Mouse (Mus musculus) gastrocnemius, postnatal 10 days (tissue): ENCODE measurements at regions not wholly inside any gene's neighbourhood (a gene's known extent, or its start where the extent isn't known, plus 50 kb on each side); places are given as distances from the start of the nearest gene placed in this dataset.

Source experiments
- DNase-seq: peaks from one replicate; pipeline ENCODE4 v3.0.0; 2021; ENCODE audit warnings: mixed read lengths

DNA sequence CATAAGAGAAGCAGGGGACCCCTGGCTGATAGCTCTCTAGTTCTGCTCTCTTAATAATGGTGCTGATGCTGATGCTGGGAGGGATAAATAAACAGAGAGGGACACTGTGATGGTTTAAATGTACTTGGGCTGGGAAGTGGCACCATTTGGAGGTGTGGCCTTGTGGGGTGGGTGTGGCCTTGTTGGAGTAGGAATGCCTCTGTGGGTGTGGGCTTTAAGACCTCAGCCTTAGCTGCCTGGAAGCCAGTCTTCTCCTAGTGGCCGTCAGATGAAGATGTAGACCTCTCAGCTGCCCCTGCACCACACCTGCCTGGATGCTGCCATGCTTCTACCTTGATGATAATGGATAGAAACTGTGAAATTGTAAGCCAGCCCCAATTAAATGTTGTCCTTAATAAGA, 765.0 kb upstream of the Car8 start:
- DNase-seq, result no peak

DNA sequence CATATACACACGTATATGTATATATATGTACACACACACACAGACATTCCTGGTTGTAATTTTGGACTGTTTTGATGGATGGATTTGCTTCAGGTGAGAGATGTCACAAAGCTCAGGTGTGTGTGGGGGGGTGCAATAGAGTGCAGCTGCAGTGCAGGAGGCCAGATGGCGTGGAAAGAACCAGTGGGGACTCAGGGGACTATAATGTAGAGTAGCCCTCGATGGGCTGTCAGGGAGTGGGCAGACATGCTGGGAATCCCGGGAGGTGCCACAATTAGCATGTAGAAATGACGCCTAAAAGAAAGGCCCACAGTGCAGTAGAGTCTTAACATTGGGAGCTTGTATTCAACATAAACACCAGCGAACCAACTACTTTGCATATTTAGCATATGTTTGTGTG, 763.5 kb upstream of the Car8 start:
- no peak for DNase-seq

DNA sequence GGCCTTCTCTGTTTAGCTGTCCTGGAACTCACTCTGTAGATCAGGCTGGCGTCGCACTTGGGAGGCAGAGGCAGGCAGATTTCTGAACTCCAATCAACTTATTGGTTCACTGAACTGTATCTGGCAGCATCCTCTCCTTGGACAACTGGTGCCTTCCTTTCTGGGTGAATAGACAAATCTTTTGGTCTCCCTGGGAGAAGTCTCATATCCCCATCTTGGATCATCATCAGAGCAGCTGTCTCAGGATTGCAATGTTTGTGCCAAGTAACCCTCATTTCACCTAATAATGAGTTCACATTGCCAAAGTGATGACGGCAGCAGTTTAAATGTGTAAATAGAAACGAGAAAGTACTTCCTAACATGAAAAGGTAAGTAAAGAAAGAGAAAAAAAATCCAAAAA, 759.8 kb upstream of the Car8 start:
- DNase-seq, result no peak

DNA sequence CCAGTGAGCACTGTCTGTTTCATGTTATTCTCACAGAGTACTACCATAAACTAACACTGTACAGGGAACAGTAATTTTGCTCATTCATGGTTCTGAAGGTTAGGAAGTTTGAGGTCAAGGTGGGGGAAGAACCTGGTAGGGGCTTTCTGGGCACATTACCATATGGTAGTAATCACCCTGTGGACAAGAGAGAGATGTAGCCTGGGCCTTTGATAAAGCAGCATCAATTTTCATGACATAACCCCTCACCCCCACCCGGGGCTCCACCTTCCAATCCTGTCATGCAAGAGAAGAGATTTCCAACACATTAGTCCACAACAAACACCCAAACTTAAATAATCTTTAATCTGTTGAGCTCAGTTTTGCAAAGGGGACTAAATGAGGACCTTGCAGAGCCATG, 753.3 kb upstream of the Car8 start:
- DNase-seq, result no peak

DNA sequence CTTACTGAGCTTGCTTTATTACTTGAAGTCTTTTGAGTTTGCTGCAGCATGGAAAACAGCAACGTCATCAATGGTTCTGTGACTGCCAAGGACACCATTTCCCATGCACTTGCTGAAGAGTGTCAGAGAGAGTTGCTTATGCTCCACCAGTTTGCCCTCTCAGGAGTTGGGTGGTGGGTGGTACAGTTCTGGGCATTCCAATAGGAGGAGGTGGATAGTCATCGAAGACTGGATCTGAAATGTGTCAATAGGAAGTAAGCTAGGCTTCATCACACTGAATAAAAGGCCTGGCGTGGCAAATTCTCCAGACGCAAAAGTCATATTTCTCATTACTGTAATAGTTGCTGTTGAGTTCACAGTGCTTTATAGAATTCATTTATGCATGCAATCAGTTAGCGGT, 751.7 kb upstream of the Car8 start:
- DNase-seq, result no peak

DNA sequence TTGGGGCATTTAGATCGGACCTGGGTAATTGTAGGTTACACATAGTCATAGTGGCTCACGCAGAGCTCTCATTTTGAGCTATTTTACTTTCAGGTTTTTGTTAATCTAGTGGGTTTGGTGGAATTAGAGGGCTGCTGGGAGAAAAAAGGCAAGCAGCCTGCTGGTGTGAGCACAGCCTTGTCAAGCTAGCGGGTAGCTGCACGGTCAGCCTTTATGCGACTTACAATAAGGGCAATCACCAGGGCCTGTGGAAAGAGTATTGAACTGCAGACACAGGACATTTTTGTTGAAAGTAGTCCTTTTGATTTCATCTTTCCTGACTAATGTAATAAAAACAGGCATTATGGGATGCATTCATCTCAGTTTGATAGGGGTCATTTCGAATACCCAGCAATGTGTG, 750.8 kb upstream of the Car8 start:
- DNase-seq, result no peak

DNA sequence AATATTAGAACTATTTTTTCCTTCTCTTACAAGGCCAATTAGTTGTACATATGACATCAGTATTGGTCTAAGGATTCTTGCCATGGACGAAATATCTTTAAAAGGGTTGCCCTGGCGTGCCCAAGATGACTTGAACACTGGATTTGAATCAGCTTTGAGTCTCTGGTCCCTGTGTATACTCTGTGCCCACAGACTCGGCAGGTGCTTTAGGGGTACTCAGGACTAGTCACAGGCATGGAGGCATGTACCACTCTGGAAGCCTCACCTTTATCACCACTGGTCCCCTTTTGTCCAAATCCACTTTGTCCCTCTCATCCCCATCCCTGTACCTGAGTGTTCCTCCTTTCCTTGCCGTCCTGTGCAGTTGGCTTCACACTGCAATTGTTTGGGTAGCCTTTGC, 750.3 kb upstream of the Car8 start:
- no peak for DNase-seq

DNA sequence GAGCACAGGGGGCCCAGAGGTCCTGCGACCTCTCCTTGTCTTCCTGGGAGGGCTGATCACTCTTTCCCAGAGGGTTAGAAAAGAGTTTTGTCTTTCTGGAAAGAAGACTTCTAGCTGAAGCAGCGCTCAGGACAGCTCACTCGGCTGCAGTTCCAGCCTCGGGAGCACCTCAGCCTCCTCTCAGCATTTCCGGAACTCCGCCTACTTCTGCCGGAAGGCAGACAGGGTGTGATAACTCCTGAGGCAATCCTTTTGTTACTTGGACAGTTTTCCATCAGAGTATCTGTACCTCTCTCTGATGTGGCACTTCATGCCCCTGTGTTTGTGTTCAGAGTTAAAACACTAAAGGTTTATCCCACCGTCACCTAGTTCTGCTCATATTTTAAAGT, 749.5 kb upstream of the Car8 start:
- no peak for DNase-seq

DNA sequence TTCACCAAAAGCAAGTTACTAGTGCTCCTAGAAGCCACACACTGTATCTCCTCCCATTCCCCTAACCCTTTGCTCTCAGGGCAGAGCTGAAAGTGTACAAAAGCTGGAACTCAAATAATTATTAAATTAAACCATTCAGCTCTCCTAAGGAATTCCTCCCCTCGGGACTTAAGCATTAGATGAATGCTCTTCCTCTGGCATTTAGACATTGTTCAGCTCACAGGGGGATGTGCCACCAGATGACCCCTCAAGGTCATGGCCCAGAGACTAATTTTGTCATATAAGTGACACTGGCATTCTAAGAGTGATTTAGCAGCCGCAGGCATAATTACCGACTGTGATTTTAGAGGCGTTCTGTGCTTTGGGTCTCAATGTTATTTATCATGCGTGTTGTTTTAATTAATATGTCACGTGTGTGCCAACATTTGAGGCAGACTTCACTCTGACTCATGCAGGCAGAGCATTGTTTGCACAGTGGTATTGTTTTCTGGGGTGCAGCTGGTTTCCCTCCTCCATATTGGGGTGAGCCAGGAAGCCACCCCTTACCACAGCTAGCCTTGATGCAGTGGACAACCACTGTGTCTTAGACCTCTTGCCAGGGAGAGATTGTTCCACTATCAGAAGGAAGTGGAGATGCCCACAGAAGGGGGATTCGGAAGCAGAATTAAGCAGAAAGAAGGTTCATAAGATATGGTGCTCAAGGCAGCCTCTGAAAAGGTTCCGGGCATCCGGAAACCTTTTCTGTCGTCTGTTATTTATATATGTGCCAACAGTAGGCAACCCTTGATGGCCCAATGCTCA, 748.9 kb upstream of the Car8 start:
- no peak for DNase-seq

DNA sequence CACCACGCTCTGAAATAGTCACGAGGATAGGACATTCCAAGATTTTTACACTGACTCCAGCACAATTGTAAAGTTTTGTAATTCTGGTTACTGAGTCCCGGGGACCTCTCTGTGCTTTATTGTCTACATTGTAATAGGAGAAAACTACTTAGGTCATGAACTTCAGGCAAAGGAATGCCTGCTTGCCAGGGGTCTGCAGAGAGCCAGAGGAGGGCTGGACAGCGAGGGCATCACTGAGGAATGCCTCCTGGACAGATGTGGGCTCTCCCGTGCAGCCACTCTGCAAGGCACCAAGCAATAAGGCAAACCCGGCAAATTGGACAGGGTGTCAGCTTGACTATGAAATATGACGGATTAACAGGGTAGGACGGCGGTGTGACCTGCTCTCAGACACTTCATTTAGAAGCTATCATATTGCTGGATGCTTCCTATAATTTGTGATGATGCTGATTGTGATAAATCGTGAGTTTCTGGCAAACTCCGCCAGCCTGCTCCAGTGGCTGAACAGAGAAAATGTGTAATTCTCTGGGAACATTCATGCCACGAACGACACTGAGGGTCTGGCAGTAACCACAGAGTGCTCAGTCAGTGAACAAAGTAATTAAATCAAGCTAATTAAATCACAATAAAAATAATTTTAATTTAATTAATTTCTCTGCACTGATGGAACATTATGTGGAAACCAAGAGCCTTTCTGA, 747.7 kb upstream of the Car8 start:
- DNase-seq, result no peak

DNA sequence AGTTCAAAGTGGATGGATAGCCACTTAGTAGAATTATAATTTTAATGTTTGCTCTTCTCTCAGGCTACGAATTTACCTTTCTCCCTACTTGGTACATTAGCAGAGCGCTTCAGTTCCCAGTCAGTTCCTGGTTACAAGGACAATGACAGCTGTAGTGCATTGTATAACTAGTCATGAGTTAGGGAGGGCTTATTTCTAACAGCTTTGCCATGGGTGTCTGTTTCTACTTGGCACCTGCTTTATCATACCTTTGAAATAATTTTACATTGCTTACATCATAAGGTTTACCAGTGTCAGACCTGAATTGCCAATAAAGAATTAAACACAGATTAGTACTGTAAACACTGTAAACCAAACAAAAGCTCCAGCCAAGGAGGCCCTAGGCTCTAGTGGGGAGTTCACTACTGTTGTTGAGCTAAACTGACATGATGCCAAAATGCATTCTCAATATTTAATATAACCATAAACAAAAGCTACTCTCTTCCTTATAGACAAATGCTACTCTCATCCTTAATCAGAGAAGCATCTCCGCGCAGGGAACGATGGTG, 745.3 kb upstream of the Car8 start:
- DNase-seq, result no peak

DNA sequence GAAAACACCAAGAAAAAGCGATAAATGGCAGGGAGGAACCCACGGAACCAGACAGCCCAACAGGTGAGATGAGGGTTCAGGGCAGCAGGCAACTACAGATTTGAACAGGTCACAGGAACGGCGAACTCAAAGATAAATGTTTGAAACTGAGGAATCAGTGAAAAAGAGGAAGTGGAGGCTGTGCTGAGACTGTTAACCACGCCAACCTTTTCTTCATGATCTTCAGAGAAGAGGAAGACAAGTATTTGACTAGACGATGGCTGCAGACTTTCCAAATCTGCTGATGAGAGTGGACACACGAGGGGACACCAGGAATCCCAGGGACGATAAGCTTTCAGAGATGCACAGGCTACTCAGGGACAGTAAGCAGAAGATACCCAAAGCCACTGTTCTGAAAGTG, 740.1 kb upstream of the Car8 start:
- DNase-seq, result no peak

DNA sequence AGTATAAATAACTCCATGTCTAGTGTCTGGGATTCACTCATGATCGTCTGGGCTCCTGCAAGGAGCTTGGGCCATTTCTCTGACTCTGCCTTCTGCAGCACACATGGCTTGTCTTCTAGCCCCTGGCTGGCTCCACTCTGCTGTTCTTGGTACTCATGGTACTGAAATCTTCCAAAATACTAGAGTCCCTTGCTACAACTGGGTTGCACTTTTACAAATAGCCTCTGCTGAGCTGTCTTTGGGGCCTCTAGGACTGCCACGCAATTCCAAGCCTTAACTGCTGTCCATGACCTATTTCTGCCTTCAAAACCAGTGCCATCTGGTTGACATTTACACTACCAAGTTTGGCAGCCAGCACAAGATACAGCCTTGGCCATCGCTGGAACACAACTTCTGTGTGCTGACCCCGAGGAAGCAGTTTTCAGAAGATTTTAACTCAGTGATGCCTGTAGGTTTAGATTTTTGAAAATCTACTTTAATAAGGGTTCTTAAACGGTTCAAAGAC, 731.2 kb upstream of the Car8 start:
- DNase-seq, result no peak

DNA sequence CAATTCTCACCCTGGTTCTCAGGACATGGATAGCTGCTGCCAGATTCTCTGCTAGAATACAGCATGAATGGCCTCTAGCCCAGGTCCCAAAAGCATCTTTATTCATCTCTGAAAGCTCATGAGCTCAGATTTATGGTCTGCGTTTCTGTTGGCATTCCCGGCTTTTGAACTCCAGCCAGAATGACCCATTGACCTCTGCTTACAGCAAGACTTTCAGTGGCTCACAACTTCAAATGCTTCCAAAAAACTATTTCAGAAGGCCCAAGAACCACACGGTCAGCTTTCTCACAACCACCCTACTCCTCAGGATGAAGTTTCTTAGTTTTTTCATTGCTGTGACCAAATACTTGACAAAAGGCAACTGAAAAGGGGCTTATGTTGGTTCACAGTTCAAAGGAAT, 729.9 kb upstream of the Car8 start:
- DNase-seq, result no peak

DNA sequence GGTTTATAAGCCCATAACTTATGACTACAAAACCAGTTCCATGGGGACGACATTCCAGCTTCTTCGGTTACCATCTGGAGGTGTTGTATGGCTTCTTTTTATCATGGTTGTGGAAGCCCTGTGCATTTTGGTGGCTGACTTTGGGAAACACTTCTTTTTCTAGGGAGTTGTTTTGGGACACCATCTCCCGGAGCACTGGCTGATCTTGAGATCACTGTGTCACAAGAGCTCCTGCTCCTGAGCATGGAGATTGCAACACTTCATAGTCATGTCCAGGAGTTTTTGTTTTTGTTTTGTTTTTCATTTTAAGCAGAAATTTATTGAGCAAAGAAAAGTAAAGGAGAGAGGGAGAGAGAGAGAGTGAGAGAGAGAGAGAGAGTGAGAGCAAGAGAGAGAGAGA, 729.1 kb upstream of the Car8 start:
- DNase-seq, result no peak

DNA sequence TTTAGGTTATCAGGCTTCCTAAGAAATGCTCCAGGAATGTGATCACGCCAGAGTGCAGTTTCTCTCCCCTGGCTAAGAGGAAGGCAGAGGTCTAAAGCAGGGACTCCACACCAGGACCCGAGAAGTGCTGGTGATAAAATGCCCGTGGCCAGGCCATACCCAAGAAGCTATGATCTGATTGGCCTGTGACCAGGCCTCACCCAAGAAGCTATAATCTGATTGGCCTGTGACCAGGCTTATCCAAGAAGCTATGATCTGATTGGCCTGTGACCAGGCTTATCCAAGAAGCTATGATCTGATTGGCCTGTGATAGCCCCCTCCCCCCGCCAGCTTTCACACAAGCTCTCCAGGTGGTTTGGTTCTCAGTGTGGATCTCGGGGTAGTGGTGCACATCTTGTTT, 726.7 kb upstream of the Car8 start:
- no peak for DNase-seq

DNA sequence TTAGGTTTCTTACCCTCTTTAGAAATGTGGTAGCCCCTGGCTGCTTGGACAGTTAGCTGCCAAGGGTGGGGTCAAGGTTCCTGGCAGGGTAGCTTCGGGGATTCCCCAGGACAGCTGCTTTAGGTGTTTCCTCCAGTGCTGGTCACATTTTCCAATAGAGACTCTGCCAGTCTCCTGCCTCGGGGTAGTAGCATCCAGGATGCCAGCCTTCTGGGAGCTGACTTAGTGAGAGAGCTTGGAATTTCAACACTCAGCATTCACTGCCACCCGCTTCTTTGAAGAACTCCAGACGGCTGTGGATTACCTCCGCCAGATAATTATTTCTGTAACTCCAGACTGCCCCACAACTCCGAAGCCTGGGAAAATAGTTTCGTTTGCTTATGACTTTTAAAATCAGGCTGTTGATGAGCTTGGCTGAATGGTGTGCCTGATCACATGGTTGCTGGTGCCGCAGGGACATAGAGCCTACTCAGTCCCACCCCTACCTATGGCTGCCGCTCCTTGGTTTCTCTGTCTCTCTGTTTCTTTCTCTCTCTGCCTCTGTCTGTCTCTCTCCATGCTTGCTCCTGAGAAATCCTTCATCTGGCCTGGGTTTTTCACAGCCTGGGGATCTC, 724.2 kb upstream of the Car8 start:
- no peak for DNase-seq

DNA sequence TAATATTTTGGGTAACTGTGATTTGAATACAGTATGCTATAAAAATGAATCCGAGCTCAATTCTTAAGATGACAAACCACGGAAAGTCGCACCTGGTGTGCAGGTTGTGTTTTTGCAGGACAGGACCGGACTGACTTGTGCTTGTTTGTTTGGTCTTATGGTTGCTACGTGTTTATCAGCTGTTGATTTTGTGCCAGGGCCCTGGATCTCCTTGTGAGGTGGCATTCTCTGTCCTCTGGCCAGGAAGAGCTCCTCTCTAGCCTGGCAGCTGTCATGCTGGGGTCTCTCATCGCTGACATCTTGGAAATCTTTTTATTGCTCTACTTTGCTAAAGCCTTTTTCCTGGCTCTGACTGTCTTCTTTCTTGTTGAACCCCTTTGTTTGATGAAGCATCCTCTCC, 723.0 kb upstream of the Car8 start:
- DNase-seq, result no peak

DNA sequence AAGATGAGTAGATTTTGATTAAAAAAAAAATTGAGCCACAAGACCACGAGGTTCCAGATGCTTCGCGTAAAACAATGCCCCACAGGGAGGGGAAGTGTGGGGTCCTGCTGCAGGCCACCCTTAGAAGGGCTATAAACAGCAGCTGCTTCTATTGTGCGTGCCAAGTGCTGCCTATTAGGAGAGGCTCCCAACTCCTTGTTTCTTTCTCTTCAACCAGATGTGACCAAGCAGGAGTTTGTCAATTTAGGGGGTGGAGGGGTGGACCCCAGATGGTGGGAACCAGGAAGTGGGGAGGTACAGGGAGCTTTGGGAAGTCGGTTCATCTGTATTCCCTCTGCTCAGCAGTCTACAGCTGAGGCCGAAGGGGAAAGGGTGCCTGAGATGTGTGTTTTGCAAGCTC, 718.9 kb upstream of the Car8 start:
- no peak for DNase-seq

DNA sequence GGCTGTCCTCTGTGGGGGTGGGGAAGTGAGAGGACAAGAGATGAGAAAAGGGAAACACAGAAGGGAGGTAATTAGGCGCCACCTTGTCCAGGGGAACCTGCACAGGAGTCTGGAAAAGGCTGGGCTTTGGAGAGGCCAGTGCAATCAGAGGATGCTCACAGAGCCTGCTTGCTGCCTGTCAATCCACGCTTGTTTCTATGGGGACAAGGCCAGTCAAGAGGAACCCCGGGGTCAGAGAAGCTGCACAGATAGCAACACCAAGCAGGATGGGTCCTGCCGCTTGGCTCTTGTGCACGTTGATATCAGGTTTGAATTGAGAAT, 718.1 kb upstream of the Car8 start:
- DNase-seq, result no peak

DNA sequence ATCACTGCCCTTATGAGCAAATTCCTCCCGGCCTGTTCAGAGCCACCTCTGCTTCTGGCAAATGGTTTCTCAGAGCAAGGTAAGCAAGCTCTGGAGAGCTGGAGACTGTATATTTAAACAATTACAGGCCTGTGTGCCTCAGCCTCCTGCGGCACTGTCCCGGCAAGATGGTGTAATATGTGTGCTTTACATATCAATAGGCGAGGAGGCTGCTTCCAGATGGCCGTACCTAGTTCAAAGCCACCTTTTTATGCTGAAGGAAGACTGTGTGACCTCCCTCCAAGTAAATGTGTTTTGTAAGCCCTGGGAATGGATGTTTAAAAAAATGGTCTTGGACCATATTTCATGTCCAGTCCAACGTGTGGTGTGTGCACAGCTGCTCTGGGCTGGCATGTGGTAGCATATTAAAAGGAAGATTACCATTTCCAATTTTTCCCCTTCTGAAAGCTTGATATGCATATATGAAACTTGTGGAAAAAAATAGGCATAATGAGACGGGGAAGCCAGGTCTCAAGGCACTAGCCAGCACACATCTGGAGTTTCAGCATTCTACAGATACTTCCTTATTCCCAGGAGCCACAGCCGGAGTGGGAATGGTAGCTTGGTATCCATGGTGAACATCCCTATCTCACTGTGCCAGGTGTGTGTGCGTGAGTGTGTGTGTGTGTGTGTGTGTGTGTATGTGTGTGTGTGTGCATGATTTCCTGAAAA, 717.6 kb upstream of the Car8 start:
- DNase-seq, result no peak

DNA sequence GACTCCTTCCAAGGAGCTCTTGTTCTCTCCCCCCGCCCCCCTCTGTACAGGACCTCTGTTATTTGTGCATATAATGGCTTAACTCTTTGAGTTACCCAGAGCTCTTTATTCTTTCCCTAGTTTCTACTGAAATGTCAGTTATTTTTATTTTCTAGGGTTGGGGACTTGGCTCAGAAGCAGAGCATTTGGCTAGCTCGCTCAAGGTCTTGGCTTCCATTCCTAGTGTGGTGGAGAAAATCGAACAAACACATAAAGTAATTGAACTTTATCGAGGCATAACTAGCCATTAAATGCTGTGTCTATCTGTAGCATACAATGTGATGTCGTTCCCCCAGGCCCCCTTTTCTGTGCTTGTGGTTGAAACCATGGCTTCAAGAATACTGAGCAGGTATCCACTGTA, 716.5 kb upstream of the Car8 start:
- DNase-seq, result no peak

DNA sequence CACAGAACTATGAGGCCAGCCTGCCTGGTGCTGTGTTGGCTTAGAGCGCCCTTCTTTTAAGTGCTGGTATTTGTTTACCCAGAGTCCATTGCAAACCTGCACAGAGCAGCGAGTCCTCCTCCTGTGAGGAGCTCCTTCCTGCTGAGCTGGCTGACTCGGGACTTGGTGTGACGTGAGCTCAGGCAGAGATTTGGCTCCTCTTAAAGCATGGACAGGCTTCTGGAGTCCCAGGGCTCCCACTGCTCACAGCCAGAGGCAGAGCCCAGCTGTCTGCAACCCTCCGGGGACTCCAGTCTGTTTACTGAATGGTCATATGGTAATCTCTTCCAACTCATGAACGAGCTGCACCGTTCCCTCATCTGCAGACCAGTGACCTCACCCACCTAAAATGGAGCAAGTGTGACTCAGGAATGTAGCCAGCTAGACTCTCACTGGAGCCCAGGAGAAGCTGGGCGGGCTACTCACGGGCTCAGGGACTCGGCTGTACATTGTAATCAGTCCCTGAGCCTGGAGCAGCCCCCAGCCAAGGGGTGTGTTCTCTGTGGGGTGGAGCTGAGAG, 715.6 kb upstream of the Car8 start:
- DNase-seq, result peak; percentile 53
